Mouse (Mus musculus) CD4-positive helper T cell, adult 2 months (primary cell): ENCODE data around the gene Exoc5.
"Not testable (repeated sequence)": the region's sequence is repeated elsewhere in the genome, so short reads cannot be mapped to it uniquely, and the experiment has no call there.

ENCODE experiments used
- DNase-seq: peaks from one replicate; pipeline ENCODE4 v3.0.0-alpha.2; 2012; ENCODE audit warnings: low read depth, missing footprints, low spot score

Gene Exoc5

DNA sequence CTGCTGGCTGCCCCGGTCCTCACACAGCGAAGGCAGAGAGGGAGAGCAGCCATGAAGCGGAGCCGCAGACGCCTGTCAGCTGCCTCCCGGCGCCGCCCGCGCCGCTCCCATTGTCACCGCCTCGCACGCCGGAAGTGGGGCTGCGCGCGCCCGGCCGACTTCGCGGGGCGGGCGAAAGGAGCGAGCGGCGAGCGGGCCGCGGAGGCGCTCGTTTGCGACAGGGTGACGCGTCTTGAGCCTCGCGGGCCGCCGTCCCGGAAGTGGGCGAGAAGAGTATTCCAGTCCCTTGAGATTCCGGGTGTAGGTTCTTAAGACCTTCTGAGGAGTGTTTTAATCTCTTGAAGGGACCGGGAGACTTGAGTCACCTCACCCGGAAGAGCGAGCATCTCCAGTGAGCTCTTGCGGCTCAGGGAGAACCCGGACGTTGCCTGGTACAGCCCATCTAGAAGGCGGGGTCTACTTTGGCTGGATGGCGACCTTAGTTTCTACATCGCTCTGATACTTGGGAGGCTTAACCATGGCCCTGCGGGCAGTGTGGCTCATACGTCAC is at the start of gene Exoc5:
Gene Exoc5 (minus strand): TSS at position 380 of the 550 bp plus-strand sequence.
- DNase-seq = peak; percentile 98

DNA sequence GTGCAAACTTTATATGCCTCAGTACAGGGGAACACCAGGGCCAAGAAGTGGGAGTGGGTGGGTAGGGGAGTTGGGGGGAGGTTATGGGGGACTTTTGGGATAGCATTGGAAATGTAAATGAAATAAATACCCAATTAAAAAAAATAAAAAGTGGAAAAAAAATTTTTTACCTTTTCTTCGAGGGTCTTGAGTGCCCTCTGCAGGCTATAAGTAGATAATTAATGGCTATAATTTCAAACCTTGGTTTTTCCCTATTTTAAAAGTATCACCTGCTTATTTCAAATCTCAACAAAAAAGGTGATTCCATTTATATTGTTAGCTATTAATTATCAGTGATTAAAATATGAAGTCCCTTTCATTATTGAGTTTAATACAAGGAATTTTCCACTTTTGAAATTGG is 25.3 kb upstream of the Exoc5 start:
- not testable (repeated sequence) for DNase-seq

DNA sequence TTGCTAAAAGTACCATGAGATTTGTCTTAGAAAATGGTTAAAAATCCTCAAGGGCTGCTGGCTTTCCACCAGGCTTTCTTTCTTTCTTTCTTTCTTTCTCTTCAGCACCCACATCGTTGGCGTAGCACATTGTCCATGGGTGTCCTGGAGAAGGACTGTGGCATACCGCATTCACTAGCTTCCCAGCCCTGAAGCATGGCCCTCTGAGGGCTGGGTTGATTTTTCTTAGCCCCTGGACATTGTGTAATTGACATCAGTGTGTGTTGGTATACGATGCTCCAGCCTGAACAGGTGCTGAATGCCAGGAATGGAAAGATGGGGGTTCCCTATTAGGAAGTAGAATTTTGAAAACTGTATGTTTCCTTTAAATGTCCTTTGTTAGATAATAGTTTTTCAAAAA is 24.8 kb upstream of the Exoc5 start:
- DNase-seq = no peak

DNA sequence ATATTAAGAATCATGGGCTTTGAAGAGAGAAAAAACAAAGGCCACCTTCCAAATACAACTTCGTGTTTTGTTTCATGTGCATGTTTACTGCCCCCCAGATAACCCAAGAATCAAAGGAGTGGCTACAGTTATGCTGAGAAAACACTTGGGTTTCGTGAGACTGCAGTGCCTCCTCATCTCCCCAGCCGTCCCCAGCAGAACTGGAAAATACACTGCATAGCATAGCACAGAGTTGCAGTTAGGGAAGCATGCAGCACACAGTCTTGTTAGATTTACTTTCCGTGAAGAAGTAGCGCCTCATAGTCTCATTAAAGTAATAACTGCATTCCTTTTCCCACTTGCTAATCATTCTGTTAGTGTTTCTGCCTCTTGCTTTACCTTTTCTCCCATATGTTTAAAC is 23.6 kb upstream of the Exoc5 start:
- no peak for DNase-seq

DNA sequence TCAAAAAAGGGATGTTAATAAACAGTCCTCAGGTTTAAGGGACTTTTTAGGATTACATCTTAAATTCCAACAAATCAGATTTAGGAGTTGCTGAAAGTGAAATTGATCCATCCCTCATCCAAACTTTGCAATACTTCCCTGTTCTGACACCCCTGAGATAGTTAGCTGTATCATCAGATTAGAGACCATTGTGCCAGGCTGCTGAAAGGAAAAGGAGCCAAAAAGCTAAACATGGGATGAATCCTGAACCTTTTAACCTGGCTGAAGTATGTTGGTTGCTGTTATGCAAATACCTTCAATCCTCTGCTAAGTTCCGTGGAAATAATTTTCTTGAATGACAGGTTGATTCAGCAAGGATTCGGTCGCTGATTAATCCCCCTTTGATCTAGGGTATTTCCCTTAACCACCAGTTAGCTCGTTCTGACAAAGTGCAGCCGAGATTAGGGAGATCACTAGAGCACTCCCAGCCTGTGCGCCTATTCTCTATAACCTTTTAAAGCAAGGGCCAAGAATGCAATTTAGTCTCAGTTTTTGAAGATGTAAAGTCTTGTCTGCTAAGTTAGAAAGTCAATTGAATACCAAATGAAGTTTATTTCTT is 23.1 kb upstream of the Exoc5 start:
- peak; percentile 53 for DNase-seq

DNA sequence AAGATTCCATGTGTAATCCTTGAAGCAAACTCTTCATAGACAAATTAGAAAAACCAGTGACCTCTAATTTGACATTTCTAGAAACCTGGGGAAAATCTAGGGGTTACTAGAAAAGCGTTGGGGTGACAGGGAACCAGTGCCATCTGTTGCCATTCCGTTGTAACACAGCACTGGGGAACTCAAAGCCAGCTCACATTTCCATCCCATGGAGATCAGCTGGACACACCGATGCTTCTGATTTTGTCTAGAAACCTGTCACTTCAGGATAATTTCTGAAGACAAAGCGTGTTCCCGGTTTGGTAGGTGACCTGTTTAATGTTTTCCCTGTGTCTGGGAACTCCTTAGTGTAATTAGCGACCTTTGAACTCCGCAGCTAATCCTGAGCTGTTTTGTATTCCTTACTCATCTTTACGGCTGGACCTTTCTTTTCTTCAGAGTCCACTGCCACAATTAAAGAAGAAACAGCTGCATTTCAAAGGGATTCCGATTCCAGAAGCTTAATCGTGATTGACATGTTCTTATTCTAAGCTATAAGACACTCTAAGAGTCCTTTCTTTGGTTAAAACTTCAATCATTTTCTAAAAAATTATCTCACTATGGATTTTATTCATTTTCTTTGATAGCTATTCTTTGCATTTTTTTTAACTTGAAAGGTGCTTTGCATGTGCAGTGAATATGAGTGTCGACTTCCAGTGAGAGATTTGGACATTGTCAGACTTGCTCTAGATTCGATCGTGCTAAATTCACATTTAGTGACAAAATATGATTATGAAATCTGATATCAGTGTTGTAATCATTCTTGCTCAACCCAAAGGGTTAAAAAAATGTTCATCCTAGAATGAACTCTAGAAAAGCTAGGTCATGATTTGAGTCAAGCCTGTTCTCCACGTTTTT is 21.9 kb upstream of the Exoc5 start:
- DNase-seq = no peak

DNA sequence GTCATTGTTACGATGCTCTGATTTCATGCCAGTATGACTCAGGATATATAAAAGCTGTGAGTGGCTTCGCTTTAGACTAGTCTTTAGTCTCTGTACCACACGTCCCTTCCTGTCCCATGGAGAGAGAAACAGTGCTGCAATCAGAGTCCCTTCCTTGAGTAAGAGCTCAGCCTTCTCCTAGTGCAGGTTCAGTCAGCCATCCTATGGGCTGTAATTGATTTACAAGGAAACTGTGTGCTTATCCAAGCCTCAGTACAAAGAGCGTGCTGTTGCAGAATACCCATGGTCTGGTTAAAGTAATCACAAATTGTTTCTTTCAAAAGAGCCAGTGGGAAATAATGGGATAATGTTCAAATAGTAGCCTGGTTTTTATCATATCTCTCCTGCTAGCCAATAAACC is 20.1 kb upstream of the Exoc5 start:
- no peak for DNase-seq

DNA sequence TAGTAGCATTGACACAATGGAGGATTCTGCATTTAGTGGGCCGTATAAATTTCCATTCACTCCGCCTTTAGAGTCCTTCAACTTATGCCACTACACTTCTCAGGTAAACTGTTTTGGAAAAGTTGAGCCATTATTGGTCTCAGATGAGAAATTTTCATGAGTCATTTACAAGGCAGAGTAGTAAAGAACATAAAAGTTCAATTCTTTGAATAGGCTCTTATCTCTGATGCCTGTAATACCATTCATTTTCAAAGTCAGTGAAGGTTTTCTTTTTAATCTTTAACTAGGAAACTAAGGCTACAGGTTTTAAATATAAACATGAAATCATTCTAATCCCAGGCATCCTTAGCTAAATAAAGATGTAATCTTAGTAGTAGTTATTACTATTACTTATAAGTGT is 12.4 kb upstream of the Exoc5 start:
- no peak for DNase-seq

DNA sequence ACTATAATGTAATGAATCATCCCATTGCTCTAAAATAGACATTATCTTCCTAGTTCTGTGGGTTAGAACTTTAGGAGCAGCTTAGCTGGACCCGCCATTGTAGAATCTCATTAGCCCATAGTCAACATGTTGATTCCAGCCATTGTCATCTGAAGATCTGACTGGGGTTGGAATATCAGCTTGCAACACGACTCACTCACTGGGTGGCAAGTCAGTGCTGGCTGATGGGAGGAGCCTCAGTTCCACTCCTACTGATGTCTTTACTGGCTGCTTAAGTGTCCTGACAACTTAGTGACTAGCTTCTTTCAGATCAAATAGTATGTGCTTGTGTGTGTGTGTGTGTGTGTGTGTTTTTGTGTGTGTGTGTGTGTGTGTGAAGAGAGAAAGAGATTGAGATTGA is 7.9 kb upstream of the Exoc5 start:
- DNase-seq = no peak

DNA sequence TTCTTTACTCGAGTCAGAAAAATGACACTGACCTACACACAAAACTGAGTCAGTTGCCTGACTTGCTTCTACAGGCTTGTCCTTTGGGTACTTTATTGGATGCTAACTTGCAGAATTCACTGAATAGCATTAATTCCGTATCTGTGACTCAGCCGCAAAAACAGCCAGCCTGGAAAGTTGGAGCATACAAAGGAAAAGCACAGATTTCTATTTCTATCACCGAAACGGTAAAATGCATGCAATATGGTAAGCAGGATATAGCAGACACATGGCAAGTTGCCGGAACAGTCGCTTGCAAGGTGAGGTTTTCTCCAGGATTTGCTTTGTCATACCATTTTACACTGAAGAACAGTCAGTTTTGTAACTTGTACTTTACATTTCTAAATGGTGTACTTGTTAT is 7.4 kb upstream of the Exoc5 start:
- DNase-seq = no peak

DNA sequence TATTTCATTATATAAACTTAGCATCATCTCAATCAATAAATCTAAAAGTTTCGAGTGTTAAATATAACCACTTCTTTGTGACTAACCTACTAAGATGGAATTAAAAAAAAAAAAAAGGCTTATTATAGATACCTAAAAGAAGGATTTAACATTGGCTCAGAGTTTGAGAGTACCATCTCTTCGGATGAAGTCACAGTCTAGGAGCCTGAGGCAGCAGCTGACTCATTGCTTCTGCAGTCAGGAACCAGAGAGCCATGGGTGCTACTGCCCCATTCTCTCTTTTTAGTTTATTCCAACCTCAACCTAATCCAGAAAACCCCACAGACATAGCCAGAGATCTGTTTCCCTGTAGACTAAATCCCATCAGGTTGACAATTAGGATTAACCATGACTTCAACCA is 6.4 kb upstream of the Exoc5 start:
- no peak for DNase-seq

DNA sequence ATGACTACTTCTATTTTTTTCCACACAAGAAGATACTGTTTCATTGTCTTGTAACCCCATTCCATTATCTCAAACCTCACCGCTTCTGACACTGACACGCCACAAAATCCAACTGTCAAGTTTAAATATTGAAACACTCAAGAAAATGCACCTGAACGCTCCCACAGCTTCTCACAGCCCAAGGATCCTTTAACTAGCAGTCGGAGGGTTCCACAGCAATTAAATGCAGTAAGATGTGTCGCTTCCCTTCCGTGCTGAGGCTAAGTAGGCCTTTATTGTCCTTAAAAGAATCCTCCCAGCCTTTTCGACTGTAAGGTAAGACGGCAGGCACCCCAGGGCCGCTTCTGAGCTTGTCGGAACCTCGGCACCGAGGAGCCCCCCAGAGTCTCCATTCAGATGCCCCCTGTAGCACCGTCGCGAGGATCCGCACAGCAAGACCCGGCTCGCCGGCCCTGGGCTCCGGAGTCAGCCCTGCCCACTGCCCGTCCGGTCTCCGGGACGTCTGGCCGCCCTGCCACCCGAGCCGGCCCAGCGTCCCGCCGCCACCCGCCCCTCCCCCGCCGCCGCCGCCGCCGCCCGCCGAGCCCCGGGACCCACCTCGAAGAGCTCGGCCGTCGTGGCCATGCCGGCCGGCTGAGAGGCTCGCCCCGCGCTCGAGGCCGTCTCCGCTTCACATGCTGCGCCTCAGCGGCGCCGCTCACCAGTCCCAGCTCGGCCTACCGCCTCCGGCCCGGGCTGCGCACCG is 752 bp downstream of the Exoc5 start, which contains the start of gene Ap5m1:
Gene Ap5m1 (plus strand): TSS at position 569 of the 745 bp plus-strand sequence.
- DNase-seq = peak; percentile 50

DNA sequence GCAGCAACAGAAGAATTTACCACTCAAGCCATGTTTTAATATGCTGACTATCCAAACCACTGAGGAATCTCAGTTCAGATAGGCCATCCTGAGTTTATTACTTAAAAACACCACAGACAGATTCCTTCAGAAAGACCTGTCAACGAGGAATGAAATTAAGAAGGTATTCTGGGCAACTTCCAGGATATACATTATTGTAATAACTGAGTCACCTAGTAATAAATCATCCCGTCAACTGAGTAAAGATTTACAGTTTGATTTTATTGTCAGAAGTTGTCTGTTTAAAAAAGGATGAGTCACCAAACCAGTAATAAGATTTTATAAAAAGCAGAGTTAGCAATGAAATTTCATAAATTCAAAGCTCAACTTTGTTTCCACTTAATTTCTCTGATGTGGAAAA is 2.6 kb downstream of the Exoc5 start:
- DNase-seq = no peak

DNA sequence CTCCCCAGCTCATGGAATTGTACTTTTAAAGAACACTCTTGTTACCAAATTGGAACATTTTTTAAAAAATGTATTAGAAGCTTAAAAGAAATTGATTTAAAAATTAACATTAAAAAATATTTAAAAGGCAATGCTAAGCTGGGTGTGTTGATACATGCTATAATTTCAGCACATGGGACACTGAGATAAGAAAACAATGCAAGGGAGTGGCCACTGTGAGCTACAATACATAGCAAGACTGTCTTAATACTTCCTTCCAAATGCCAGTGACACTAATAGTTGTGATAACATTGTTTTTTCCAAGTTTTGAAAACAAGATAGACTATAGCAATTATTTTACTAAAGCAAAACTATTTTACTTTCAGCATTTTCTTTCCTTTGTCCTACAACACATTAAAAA is 17.0 kb downstream of the Exoc5 start:
- no peak for DNase-seq

DNA sequence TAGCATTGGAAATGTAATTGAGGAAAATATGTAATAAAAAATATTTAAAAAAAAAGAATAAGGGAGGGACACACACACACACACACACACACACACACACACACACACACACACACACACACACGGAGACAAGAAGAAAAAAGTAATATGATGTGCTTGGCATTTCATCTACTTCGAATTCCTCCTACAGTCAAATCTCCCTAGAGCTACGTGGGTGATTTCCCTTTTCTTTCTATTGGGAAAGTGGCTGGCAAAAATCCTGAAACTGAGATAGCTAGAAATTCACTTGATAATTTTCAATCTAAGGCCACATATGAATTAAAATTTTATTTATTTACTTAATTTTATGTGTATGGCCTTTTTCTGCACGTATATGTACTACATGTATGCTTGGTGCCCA is 20.8 kb downstream of the Exoc5 start:
- DNase-seq = no peak

DNA sequence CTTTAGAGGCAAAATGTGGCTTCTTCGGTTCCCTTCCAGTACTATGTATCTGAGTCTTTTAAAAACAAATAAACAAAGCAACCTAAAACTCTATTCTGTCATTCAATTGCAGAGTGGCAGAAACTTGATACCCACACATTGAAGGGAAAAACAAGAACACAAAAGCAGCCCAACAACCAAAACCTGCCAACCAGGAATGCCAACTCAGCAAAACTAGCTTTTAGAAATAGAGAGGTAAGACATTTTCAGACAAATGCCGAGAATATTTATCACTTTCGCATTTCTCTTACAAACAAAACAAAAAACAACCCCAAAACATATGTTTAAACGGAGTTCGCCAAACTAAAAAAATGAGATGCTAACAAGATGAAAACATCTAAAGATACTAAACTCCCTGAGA is 37.5 kb downstream of the Exoc5 start:
- no peak for DNase-seq

DNA sequence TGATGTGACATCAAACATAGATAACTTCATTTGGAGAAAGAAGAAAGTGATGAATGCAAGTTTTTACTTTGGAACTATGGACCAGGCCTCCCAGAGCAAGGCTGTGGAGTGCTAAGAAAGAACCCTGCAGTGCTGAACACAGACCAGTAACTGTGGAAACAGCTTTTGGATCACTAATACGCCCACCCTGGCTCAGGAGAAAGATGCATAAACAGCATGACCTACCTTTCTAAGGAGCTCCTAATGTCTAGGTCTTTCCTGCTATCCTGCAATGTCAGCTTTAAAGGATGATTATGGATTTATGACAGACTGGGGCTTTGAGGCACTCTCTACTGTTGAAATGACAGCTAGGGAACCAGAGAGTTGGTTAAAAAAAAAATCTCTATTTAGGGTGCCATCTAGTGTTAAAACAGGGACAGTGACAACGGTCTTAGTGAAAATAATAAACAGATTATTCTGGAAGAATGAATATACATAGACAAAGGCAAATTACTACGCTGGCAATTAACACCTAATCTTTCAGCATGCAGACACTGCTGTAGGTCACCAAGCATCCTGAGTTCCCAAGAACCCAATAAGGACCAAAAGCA is 38.6 kb downstream of the Exoc5 start:
- DNase-seq = peak; percentile 5

DNA sequence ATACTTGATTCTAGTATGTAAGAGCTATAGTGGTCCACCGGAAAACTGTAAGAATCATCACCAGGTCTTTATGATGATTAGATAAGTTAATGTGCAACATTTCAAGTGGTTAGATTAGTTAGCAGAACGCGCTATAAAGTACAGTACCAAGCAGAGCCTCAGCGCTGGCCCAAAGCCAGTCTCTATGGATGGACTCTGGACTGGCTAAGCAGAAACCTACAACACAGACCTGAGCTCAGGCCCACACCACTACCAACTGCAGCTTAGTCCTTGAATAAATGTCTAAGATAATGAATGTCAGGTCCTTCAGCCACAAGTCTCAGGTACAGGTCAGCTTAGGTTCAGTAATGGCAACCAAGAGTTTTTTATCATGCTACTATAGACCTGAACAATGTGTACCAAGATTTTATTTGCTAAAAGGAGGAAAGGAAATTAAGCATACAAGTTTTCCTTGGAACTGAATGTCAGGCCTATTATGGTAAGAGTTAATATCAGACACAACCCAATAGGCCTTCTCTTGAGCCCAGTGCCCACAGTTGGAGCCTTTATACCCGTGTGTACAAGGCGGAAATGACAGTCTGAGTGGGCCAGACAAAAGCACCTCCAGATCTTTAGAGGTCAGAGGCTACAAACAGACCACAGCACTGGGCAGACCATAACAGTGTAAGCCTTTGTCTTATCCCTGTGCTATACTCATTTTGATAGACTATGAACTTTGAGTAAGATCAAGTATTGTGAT is 39.2 kb downstream of the Exoc5 start:
- DNase-seq = no peak

DNA sequence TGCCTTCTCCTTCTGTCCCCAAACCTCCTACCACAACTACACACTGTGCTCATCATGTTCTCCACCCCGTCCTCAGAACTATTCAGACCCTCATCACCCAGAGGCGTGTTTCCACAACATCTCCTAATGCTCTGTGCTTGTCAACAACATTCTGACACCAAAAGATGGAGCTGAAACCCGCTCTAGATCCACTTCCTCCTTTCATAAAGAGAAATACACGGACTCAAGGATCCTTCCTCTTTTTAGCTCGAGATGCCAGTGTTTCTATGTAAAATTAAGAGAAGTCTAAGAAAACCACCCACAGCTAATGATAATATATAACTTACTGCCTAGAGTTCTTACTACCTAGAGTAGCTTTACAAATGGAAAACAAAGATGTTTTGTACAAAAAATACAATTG is 46.7 kb downstream of the Exoc5 start:
- DNase-seq = no peak

DNA sequence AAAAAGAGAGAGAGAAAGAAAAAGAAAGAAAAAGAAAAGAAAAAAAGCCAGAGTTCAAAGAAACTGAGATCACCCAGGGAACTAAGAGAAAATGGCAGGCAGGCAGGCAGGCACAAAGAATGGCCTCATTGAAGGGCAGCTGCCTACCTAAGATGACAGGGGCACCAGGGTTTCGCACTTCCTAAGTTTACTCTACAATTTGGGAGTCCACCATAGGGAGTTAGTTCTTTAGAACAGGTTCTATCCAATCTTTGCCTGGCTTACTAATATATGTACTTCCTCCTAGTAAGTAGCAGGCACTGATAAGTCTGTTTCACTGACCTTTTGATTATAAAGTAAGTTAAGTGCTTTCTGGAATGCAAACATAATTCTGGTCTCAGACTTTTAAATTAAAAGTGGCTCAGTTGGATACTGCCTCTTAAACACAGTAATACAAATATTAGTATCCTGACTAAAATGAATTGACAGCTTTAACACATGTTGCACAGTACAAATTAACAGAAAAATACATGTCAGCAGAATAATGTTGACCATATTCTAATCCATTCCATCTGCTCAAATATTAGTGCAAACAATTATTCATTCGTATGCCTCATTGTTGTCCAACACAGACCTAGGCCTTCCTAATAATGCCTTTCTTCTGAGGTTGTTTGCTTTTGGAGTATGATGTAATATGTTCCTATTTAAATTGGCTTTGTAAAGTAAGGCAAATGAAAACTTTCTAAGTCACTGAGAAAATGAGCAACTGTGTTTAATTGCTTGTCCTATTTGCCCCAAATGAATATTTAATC is 57.9 kb downstream of the Exoc5 start:
- DNase-seq = no peak
